Mouse (Mus musculus) frontal cortex, postnatal 14 days (tissue): ENCODE results near the gene Cep170.
"Not testable (repeated sequence)": the region's sequence is repeated elsewhere in the genome, so short reads cannot be mapped to it uniquely, and the experiment has no call there.

ENCODE experiments used
- DNase-seq, 2 experiments: peaks; one replicate each; pipeline ENCODE4 v3.0.0; 2022; ENCODE audit warnings: low spot score in 2 of 2

The Cep170 gene

GRCm38 (mm10) chr1:176814036-176814420, at the start of gene Cep170:
TSS of gene Cep170 (minus strand) at chr1:176814067.
- peak; percentile 94 to 96 for DNase-seq

- peak in 1 of 2 experiments; percentile 53 for DNase-seq
Observed at GRCm38 (mm10) chr1:176861981-176862644, 48.2 kb upstream of the Cep170 start.

GRCm38 (mm10) chr1:176852813-176853590, 39.1 kb upstream of the Cep170 start:
- DNase-seq, result no peak

GRCm38 (mm10) chr1:176851401-176851800, 37.5 kb upstream of the Cep170 start:
- DNase-seq, result no peak

- DNase-seq, result no peak
Observed at GRCm38 (mm10) chr1:176849377-176849776, 35.5 kb upstream of the Cep170 start.

- DNase-seq, result no peak
Observed at GRCm38 (mm10) chr1:176848613-176849290, 34.9 kb upstream of the Cep170 start.

GRCm38 (mm10) chr1:176847118-176847859, 33.4 kb upstream of the Cep170 start:
- DNase-seq, result no peak

- DNase-seq, result no peak
Observed at GRCm38 (mm10) chr1:176845082-176845977, 31.5 kb upstream of the Cep170 start.

GRCm38 (mm10) chr1:176836562-176836961, 22.7 kb upstream of the Cep170 start:
- not testable (repeated sequence) for DNase-seq

GRCm38 (mm10) chr1:176835501-176836294, 21.8 kb upstream of the Cep170 start:
- no peak for DNase-seq

GRCm38 (mm10) chr1:176834880-176835279, 21.0 kb upstream of the Cep170 start:
- no peak for DNase-seq

- no peak for DNase-seq
Observed at GRCm38 (mm10) chr1:176833948-176834347, 20.1 kb upstream of the Cep170 start.

GRCm38 (mm10) chr1:176833257-176833656, 19.4 kb upstream of the Cep170 start:
- DNase-seq, result no peak

- DNase-seq, result no peak
Observed at GRCm38 (mm10) chr1:176832607-176833006, 18.7 kb upstream of the Cep170 start.

GRCm38 (mm10) chr1:176832071-176832470, 18.2 kb upstream of the Cep170 start:
- no peak for DNase-seq

GRCm38 (mm10) chr1:176828666-176829065, 14.8 kb upstream of the Cep170 start:
- DNase-seq, result no peak

- DNase-seq, result no peak
Observed at GRCm38 (mm10) chr1:176827945-176828485, 14.1 kb upstream of the Cep170 start.

- no peak for DNase-seq
Observed at GRCm38 (mm10) chr1:176827365-176827764, 13.5 kb upstream of the Cep170 start.

GRCm38 (mm10) chr1:176826931-176827330, 13.1 kb upstream of the Cep170 start:
- no peak for DNase-seq

GRCm38 (mm10) chr1:176826186-176826585, 12.3 kb upstream of the Cep170 start:
- no peak for DNase-seq
